Mouse (Mus musculus) A20 (cell line): ENCODE measurements around the gene Pelo.

ENCODE experiments used
- DNase-seq: peaks from one replicate; pipeline ENCODE4 v3.0.0-alpha.2; 2011; ENCODE audit warnings: low read depth, low spot score

Pelo gene

DNA sequence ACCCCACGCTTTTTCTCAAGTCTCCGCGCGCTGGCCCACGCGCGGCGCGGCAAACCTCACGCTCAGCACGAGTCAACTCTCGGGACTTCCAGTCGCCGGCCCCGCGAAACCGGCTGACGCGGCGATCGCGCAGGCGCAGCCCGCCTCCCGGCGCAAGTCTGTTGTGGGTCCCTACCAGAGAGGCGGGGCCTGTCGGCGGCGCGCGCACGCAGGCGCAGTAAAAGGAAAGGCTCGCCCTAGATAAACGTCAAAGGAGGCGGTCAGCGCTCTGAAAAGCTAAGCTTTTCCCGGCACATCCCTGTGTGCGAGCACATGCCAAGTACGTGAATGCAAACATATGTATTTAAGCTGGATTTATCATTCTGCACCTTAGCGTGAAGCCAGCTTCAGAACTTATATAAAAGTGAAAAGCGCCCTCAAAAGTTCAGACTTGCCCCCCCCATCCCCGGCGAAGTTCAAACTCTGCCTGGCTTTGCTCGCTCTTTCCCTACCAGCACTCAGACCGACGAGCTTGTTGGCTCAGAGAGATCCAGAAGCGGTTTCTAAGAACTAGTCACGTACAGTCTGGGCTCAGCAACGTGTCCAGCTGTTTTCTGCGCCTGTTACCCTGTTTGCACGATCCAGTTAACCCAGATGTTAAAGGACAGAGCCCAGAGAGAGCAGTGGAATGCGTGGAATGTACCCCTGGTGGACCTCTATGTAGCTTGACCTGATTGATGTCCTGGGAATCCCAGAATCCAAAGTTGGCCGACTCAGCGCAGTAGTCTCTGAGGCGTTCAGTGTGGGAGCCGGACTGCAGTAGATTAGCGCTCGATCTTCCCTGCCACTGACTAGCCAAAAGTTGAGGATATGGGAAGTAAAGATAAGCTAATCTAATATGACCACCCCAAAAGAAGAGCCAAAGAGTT lies at the start of gene Pelo:
TSS of gene Pelo (minus strand) at position 118 of the 908 bp plus-strand sequence.
- peak; percentile 92 for DNase-seq

DNA sequence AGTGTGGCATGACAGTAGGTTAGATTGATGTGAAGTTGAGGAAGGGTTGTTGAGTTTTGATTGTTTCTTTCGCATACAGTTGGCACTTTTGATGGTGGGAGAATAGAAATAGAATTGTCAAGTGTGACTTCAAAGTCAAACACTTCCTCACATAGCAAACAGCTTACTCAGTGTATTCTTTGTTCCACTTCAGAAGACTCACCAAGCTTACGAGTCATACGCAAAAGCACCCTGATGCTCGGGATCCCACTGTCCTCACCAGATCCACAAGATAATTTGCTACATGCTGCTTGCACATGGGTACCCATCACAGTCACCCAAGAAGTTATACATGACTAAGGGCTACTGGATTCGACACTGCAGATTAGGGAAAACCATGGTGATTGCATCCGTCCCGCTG lies 48.5 kb upstream of the Pelo start:
- no peak for DNase-seq

DNA sequence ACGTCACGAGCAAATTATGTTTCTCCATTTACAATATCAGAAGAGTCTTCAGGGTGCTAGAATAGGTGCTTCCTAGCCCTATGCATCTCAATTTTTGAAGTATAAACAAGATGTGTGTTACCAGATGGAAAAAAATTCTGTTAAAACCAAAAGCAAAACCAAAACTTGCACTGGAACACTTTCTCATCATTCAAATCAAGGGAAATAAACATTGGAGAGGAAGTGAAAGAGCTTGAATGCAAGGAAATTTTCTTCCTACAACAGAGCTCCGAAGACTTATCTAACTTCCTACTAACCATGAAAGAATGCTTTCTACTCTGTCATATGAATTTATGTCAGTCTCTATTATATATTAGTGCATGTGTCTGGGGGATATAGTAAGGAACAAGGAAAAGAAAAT lies 46.8 kb upstream of the Pelo start:
- DNase-seq: peak; percentile 13

DNA sequence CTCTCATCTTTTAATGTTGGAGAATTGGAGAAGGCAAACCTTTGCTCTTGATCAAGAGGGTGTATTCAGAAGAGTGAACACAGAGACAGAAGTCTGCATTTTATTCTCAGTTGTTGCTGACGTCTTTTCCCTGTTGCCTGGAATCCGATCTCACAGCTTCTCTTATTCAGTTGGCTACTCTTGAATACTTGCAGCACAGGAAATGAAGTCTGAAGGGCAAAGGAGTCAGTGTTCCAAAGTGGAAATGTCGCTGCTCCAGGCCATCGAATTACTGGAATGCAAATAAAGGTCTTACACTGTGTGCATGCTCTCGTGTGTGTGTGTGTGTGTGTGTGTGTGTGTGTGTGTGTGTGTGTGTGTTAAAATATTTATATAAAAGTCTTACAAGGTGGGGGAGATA lies 42.4 kb upstream of the Pelo start:
- DNase-seq: no peak

DNA sequence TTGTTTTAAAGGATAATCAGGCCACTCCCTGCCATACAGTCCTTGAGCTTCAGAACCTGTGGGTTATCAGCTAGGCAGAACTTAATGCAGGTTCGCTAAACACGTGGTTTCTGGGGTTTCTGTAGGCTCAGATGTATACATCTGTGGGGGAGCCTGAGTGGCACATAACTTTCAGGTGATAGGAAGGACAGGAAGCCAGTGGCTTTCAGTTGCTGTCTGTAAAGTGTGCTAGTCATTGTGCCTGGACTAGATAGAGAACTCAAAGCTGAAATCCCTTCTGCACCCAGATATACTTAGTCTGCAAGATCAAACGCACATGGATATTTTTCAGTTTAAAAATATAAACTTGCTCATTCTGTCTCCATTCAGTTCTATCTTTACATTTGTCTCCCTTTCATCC lies 41.4 kb upstream of the Pelo start:
- DNase-seq: no peak

DNA sequence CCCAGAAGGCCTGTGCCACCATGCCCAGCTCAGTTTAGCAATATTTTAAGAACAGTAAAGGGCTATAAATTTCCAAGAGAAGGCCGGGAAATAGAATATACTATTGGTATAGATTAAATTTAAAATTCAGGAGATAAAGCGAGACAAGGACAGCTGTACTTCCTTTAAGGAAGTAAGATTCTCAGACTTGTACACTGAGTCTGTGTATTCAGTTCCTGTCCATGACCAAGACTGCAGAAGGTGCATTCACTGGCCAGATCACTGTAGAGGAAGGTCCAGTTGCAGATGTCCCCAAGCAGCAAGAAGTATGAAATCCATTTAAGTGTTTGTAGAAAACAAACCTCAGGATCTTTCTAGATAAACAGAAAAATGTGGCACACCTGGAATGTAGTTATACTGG lies 40.0 kb upstream of the Pelo start:
- DNase-seq: no peak

DNA sequence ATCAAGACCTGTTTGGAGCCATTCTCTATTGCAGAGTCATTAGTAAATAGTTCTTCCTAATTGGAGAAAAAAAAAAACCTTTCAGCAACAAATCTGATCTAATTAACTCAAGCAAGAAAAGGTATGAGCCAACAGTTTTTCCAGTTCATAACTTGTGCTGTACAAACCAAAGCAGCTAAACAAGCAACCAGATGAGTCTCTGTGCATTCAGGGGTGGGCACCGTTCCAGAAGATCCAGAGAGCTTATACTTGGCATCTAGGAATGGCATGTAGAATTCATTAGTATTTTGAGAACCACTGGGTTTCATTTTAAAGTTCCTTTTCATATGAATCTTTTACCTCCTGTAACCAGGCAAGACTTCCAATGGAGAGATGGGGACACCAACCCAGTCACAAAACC lies 37.8 kb upstream of the Pelo start:
- DNase-seq: no peak

DNA sequence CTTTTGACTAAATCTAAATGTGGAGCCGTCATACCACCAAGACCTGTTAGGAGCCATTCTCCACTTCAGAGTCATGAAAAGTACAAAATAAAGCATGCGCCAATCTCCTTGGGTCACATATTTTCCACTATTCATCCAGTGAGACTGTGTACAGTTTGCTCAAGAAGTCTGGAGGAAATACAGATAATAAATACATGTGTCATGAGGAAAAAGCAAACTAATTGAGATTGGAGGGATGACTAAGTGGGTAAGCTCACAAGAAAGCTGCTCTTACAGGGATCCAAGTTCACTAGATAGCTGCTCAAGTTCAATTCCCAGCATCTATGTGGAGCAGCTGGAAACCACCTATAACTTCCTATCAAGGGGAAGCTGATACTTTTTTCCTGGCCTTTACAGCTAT lies 36.5 kb upstream of the Pelo start:
- DNase-seq: no peak

DNA sequence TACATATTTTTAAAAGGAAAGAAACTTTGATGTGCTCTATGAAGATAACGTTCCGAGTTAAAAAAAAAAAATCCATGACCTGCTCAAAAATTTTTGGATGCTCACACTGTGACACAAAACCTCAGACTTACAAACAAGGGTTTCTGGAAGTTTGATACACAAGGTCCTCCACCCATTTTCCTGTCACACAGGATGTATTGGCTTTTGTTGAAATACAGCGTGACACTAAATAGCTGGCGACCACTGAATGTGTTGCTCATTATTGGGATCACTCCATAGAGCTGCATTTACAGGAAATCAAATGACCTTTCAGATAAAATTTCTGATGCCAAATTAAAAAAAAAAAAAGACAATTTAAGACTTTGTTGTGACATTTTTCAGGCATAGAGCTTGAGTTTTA lies 35.1 kb upstream of the Pelo start:
- DNase-seq: no peak

DNA sequence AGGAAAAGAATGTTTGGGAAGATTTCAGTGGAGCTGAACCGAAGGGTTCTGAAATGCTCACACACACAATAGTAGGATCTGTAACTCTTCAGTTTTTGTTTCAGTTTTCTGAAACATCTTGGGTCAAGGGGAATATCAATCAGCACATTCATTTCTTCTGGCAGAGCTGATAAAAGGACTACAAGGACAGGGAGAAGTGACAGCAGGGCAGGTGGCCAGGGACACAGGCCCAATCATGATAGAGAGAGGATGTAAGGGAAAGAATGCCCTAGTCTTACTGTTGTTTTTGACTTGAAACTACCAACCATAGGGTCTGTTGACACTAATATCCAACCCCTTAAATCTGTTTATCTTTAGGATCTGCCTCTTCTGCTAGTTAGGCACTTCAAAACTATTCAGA lies 34.5 kb upstream of the Pelo start:
- DNase-seq: no peak

DNA sequence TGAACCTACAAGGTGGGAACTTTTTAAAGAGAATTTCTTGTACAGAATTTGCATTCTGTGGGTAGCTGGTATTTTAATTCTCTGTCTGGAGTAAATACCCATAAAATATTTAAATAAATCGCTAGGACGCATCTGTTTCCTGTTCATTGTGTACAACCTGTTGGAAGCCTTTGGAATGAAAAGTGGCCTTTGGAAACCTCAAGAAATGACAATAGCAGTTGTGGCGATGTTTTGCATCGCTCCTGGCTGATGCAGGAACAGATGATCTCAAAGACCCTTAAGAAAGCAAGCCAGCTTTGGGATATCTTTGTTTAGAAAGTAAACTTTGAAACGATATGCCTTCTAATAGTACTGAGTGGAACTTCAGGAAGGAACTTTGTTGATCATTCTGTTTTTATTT lies 28.8 kb upstream of the Pelo start:
- no peak for DNase-seq

DNA sequence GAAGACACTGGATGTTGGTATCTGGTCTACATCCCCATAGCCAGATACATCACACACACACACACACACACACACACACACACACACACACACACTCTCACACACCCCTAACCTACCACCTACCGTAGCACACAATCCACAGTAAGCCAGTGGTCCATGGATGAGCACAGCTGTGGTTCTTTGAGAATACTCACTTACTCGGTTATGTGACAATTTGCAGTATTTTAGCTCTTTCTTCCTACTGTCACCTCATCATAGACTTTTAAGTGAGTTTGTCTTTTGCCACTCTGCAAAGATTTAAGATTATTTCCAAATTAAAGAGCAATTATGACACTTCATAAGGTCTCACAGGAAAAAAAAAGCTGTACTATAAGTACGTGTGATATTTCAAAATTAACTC lies 28.2 kb upstream of the Pelo start:
- DNase-seq: no peak

DNA sequence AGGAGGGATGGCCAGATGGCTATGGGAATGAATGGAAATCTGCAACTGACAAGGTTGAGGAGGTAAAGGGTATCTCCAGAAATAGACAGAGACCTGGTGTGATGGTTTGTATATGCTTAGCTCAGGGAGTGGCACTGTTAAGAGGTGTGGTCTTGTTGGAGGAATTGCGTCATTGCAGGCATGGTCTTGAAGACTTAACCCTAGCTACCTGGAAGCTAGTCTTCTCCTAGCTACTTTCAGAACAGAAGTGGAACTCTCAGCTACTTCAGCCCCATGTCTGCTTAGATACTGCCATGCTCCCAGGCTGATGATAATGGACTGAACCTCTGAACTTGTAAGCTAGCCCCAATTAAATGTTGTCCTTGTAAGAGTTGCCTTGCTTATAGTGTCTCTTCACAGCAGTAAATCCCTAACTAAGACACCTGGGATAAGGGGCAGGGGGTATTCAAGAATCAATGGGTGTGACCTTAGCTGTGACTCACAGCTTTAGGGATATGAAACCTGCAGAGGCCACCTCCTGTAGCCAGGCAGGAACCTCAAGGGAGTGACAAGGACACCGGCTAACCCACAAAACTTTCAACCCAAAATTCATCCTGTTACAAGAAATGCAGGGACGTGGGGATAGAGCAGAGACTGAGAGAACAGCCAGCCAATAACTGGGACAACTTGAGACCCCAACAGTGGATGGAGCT lies 27.1 kb upstream of the Pelo start:
- no peak for DNase-seq

DNA sequence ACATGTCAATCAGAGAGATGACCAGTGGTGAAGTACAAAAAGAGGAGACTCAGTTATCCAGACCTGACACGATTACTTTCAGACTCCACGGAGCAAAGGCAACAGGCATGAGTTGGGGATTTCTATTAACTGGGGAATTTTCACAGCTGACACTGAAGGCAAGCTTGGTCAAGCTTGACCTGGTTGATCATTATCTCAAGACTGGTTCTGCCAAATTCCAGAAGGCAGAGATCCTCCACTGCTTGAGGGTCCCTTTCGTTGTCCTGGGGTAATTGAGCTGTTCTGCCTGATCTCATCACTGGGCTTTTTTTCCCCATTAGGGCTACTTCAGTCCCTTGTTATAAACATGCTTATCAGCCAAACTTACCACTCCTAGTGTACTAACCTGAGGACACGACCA lies 19.6 kb upstream of the Pelo start:
- no peak for DNase-seq

DNA sequence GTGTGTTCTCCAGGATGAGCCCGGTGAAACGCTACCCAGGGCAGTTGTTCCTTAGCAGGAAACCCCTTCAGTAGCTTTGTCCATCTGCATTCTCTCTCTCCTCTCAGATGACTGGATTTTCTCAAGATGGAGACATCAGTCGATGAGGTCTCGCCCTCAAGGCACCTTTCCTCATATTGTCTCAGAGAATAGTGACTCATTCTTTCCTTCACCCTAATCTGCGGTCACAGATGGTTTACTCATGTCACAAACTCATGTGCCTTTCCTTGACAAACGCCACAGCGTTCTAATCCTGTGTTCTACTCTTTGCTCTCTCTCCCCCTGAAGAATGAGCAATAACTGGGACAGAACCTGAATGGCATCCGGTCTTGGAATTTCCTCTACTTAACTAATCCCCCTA lies 17.4 kb upstream of the Pelo start:
- no peak for DNase-seq

DNA sequence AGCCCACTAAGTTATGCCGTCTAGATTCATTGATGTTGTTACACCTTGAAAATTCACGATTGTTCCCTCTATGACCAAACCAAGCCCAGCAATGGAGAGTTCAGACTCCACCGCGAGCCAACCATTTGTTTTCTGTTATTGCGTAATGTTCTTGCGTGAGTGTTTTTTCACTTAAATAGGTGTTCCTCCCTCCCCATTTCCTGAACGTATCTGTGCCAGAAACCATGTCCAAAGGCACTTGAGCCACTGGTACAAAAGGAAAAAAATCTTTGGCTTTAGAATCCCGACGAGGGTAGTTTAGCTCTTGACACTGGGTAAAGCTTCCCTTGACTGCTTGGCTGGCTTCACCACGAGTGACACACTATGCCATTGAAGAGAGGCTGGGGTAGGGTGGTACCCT lies 16.2 kb upstream of the Pelo start:
- no peak for DNase-seq

DNA sequence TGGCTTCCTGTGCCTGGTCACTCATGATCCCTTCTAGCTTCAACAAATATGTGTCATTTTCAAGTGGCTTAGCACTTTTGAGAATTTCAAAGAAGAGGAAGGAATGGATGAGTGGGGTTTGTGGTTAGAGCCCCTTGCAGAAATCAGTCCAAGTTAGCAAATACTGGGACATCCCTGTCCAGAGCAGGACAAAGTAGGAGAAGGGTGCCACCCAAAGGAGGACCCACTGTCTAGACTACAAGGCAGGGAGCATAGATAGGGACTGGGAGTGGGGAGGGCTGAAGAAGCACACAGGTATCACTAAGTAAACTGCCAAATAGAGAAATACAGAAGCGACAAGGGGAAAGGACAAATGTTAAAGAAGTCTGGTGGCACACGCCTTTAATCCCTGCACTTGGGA lies 12.8 kb upstream of the Pelo start:
- DNase-seq: no peak

DNA sequence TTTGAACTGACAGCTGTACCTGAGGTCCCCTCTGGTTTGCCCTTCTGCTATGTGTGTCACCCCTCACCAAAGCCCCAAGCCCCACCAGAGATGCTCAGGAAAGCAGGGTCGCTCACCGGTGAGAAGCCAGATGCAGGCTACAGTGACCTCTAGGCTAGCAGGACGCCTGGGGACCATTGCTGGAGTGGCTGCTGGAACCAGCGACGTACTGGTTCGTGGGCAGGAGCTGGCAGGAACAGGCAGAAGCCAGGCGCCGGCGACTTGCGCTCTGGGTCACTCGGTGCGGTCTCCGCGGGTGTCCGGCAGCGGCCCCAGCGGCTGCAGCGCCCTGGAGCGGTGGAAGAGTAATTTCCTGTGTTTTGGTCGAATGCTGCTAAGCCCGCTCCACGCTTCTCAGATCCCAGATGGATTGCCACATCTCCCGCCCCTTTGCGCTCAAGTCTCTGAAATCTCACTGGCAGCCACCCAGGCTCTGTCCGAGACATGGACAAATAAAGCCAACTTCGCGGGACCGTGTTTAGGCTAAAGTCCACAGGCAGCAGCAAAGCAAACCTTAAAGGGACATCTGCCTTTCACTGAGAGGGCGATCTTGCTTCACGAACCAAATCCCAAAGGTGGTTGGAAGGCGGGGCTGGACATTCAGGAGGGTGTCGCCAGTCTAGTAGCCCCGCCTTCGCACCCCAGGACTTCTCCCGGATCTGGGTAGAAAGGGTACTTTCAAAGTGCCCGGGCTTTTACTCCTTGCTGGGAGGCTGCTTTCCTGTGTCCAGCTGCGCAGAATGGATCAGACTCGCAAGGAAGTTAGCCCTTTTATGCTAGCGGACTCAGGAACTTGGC lies 11.6 kb upstream of the Pelo start, which contains the start of the genes Gm49395 and Itga1:
TSS of gene Gm49395 (minus strand) at position 567 of the 837 bp plus-strand sequence.
TSS of gene Itga1 (minus strand) at position 610 of the 837 bp plus-strand sequence.
- no peak for DNase-seq

DNA sequence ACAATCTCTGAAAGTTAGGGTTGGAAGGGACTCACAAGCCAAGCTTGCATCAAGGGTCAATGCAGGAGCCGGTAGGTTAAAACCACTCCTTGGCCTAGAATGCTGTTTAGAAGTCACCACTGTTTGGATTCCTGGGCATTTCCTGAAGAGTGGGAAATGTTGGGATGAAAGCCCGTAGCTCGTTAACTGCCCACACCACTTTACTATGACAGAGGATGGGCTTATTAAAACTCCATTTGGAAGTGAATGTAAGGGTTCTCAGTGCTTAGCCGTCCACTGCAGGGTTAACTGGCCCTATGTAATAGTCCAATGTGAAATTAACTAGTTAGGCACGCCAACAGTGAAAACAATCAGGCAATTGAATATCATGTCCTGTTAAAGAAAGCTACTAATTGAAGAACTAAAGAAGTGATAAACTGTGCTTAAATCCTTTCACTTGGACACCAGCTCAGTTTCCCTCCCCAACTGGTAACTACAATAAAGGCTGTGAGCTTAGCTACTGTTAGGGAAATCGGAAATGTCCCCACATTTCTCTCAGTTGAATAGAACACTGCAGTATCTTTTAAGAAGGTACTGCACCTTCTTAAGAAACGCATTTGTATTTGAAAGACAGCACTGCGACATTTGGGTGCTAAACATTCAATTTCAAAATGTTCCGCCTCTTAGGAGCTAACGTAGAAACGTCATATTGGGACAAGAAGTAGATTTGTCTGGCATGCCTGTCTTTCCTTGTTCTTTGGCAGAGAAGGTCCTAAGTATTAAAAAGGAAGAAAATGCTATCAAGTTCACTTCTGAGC lies 10.6 kb upstream of the Pelo start:
- no peak for DNase-seq

DNA sequence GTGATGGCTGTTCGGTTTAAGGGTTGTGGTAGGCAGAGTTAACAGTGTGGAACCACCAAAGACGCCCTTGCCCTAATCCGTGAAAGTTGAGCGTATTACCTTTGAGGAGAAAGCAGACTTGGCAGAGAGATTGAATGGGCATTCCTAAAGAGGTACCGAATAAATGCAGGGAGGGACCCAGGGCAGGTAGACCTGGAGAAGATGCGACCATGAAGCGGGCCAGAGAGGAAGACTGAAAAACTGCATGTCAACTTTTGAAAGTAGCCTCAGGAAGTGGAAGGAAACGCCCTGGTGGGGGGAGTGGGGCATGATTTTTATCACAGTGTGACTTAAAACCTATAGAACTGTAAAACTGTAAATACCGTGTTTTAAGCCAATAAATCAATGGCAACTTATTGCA lies 9.4 kb upstream of the Pelo start:
- DNase-seq: no peak

DNA sequence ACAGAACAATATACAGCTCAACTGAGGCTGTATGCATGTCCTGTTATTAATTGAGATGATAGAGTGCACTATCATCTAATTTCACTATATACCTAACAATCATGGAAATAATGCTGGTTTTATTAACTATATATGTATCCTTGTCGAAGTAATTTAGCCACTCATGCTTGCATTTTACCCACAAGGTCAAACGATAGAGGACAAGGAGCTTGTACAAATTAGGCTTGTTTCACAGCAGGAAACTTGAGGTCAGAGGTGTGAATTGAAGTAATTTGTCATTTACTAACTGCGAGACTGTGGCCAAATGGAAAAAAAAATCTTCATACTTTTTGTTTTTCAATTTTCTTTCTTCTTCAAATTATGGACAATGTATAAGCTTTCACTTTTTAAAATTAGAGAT lies 8.2 kb upstream of the Pelo start:
- DNase-seq: no peak
